Mouse (Mus musculus) cerebellum, postnatal 4 days (tissue): ENCODE measurements at regions not wholly inside any gene's neighbourhood (a gene's known extent, or its start where the extent isn't known, plus 50 kb on each side); places are given as distances from the start of the nearest gene placed in this dataset.

Source experiments
- DNase-seq, 2 experiments: peaks; one replicate each; pipeline ENCODE4 v3.0.0; 2022; ENCODE audit warnings: low spot score in 2 of 2, mixed read lengths in 1 of 2

GRCm38 (mm10) chr10:17592387-17592786 lies 130.6 kb upstream of the Cited2 start:
- DNase-seq, result no peak

- no peak for DNase-seq
Observed at GRCm38 (mm10) chr10:17596126-17596525, 126.9 kb upstream of the Cited2 start.

- DNase-seq, result no peak
Observed at GRCm38 (mm10) chr10:17596743-17597142, 126.3 kb upstream of the Cited2 start.

- DNase-seq, result no peak
Observed at GRCm38 (mm10) chr10:17599246-17599645, 123.8 kb upstream of the Cited2 start.

- DNase-seq, result no peak
Observed at GRCm38 (mm10) chr10:17599831-17600761, 122.9 kb upstream of the Cited2 start.

GRCm38 (mm10) chr10:17600762-17601108 lies 122.3 kb upstream of the Cited2 start:
- DNase-seq, result no peak

GRCm38 (mm10) chr10:17602446-17602845 lies 120.6 kb upstream of the Cited2 start:
- DNase-seq, result no peak

- no peak for DNase-seq
Observed at GRCm38 (mm10) chr10:17608220-17608619, 114.8 kb upstream of the Cited2 start.

GRCm38 (mm10) chr10:17610592-17610991 lies 112.4 kb upstream of the Cited2 start:
- no peak for DNase-seq

- DNase-seq, result no peak
Observed at GRCm38 (mm10) chr10:17613281-17613680, 109.7 kb upstream of the Cited2 start.

- DNase-seq, result no peak
Observed at GRCm38 (mm10) chr10:17618024-17618423, 105.0 kb upstream of the Cited2 start.

- DNase-seq, result no peak
Observed at GRCm38 (mm10) chr10:17619617-17620016, 103.4 kb upstream of the Cited2 start.

GRCm38 (mm10) chr10:17621703-17622385 lies 101.2 kb upstream of the Cited2 start:
- no peak for DNase-seq

- DNase-seq, result no peak
Observed at GRCm38 (mm10) chr10:17622802-17623201, 100.2 kb upstream of the Cited2 start.

GRCm38 (mm10) chr10:17629709-17630108 lies 93.3 kb upstream of the Cited2 start:
- DNase-seq, result no peak

- no peak for DNase-seq
Observed at GRCm38 (mm10) chr10:17630861-17631581, 92.0 kb upstream of the Cited2 start.

GRCm38 (mm10) chr10:17631817-17632216 lies 91.2 kb upstream of the Cited2 start:
- DNase-seq, result no peak

GRCm38 (mm10) chr10:17632959-17633674 lies 89.9 kb upstream of the Cited2 start:
- no peak for DNase-seq

- DNase-seq, result no peak
Observed at GRCm38 (mm10) chr10:17645363-17645762, 77.7 kb upstream of the Cited2 start.

GRCm38 (mm10) chr10:17646391-17646790 lies 76.6 kb upstream of the Cited2 start:
- DNase-seq, result no peak

GRCm38 (mm10) chr10:17648077-17648476 lies 74.9 kb upstream of the Cited2 start:
- no peak for DNase-seq
